Mouse (Mus musculus): ENCODE measurements around the gene Ace3. TPM values are rescaled to one million over a fixed set of nuclear protein-coding genes. Genes with fewer than 3 reads are reported as not detected.
A peak's percentile ranks its signal among the peaks of the same experiment; 100 is the strongest.

Ace3 gene
- total RNA-seq, 2 experiments from 2014 or later = not detected

GRCm38 (mm10) chr11:106036548-106037417, 42.3 kb downstream of the Ace3 start, which contains the start of gene Dcaf7:
Dcaf7 (plus strand) TSS chr11:106036872.
- DNase-seq (ENCODE audit: low spot score in 2 of 2) = peak; percentile 94 to 98

- no peak for DNase-seq (ENCODE audit: low spot score in 2 of 2)
Observed at GRCm38 (mm10) chr11:106037418-106037751, 42.9 kb downstream of the Ace3 start.

- no peak for DNase-seq (ENCODE audit: low spot score in 2 of 2)
Observed at GRCm38 (mm10) chr11:106044349-106044748, 49.9 kb downstream of the Ace3 start.

- no peak for DNase-seq (ENCODE audit: low spot score in 2 of 2)
Observed at GRCm38 (mm10) chr11:106045256-106045655, 50.8 kb downstream of the Ace3 start.

- DNase-seq (ENCODE audit: low spot score in 2 of 2) = no peak
Observed at GRCm38 (mm10) chr11:106045780-106046179, 51.3 kb downstream of the Ace3 start.

- DNase-seq (ENCODE audit: low spot score in 2 of 2) = no peak
Observed at GRCm38 (mm10) chr11:106046584-106046983, 52.1 kb downstream of the Ace3 start.

GRCm38 (mm10) chr11:106053921-106054320, 59.4 kb downstream of the Ace3 start:
- no peak for DNase-seq (ENCODE audit: low spot score in 2 of 2)

- DNase-seq (ENCODE audit: low spot score in 2 of 2) = no peak
Observed at GRCm38 (mm10) chr11:106054600-106054999, 60.1 kb downstream of the Ace3 start.

Other genes with a start within 250 kb of the Ace3 start
- 100 to 1,000 TPM; 168 to 204 TPM for gene Cyb561, start 41.3 kb upstream of the Ace3 start, total RNA-seq (2021)
- gene Ace, start 26.7 kb upstream of the Ace3 start, total RNA-seq (2021) = 10 to 100 TPM; 11.0 to 16.0 TPM
- gene Kcnh6, start 13.4 kb downstream of the Ace3 start, total RNA-seq (2021) = under 1 TPM in 1 of 2 experiments, not detected in 1; 0.29 TPM
- gene Dcaf7, start 42.2 kb downstream of the Ace3 start, total RNA-seq (2021) = 10 to 100 TPM; 44.5 to 47.6 TPM
- gene Taco1, start 71.4 kb downstream of the Ace3 start, total RNA-seq (2021) = 10 to 100 TPM; 32.3 to 33.3 TPM
- gene Map3k3, start 89.9 kb downstream of the Ace3 start, total RNA-seq (2021) = 10 to 100 TPM; 34.3 to 37.3 TPM
- not detected for gene Gm10840, start 166.2 kb downstream of the Ace3 start, total RNA-seq (2021)
- 10 to 100 TPM in 1 of 2 experiments, 1 to 10 TPM in 1; 9.5 to 11.7 TPM for gene Limd2, start 166.2 kb downstream of the Ace3 start, total RNA-seq (2021)
- 10 to 100 TPM; 11.6 to 13.1 TPM for gene Strada, start 207.5 kb downstream of the Ace3 start, total RNA-seq (2021)
- gene Ccdc47, start 221.7 kb downstream of the Ace3 start, total RNA-seq (2021) = 100 to 1,000 TPM; 106 to 118 TPM
- 10 to 100 TPM; 42.1 to 55.2 TPM for gene Ddx42, start 222.3 kb downstream of the Ace3 start, total RNA-seq (2021)

Data from adrenal gland, adult 18-20 months (tissue).